Mouse (Mus musculus) midbrain, postnatal 0 days (tissue): Measurements from ENCODE around the gene Edc4. TPM values are rescaled to one million over a fixed set of nuclear protein-coding genes. Genes with fewer than 3 reads are reported as not detected.

Experiments
- ATAC-seq: fragments of 200-750 bp; cut with Nextera tagmentation; 2 replicates; pipeline ENCODE4 v1.8.0; 2017; ENCODE audit warnings: moderate number of reproducible peaks, mild to moderate bottlenecking, moderate TSS enrichment, moderate library complexity; ENCODE audit not compliant: low FRiP score
- DNase-seq: peaks from one replicate; pipeline ENCODE4 v3.0.0-alpha.2; 2015; ENCODE audit warnings: low spot score
- H3K27ac ChIP-seq: fragments of 300-500 bp; sonication (generic); 2 replicates; pipeline ENCODE4 v1.5.1; 2014; ENCODE audit warnings: low read depth, mild to moderate bottlenecking, low read length, mixed read lengths
- H3K27me3 ChIP-seq: fragments of 300-500 bp; sonication (generic); 2 replicates; pipeline ENCODE4 v1.6.1; 2014; ENCODE audit warnings: low read length, control low read depth, mixed read lengths; ENCODE audit not compliant: insufficient read depth
- H3K36me3 ChIP-seq: fragments of 300-500 bp; sonication (generic); 2 replicates; pipeline ENCODE4 v1.6.1; 2014; ENCODE audit warnings: low read length, control low read depth, mixed read lengths; ENCODE audit not compliant: insufficient read depth
- H3K4me1 ChIP-seq: fragments of 300-500 bp; sonication (generic); 2 replicates; pipeline ENCODE4 v1.6.1; 2014; ENCODE audit warnings: mild to moderate bottlenecking, control low read depth, antibody characterized with exemption, low read length, mixed read lengths; ENCODE audit not compliant: insufficient read depth
- H3K4me2 ChIP-seq: fragments of 300-500 bp; sonication (generic); 2 replicates; pipeline ENCODE4 v1.6.1; 2014; ENCODE audit warnings: low read depth, mild to moderate bottlenecking, low read length, mixed read lengths; ENCODE audit not compliant: poor library complexity, severe bottlenecking
- H3K4me3 ChIP-seq: fragments of 300-500 bp; sonication (generic); 2 replicates; pipeline ENCODE4 v1.5.1; 2014; ENCODE audit warnings: low read depth, mild to moderate bottlenecking, low read length, moderate library complexity
- H3K9ac ChIP-seq: fragments of 300-500 bp; sonication (generic); replicated peaks from 2 replicates; pipeline ENCODE4 v1.6.1; 2014; ENCODE audit warnings: mild to moderate bottlenecking, low read length, moderate library complexity, mixed read lengths; ENCODE audit not compliant: poor library complexity, severe bottlenecking
- H3K9me3 ChIP-seq: fragments of 300-500 bp; sonication (generic); 2 replicates; pipeline ENCODE4 v1.6.1; 2016; ENCODE audit warnings: low read length, control low read depth
- CTCF ChIP-seq: IDR thresholded peaks from 2 replicates; pipeline ENCODE4 v1.5.1; 2016; ENCODE audit warnings: antibody characterized with exemption, mild to moderate bottlenecking
- WGBS: fragments of 180-500 bp; shearing (Covaris S2); extraction: QIAGEN DNeasy Blood & Tissue Kit; methylation state at CpG from one replicate; pipeline ENCODE4 v1.1.7; 2014; 5-methylcytosine and 5-hydroxymethylcytosine counted together
- polyA plus RNA-seq: library from polyadenylated mRNA; unstranded; fragments of >200 nt; fragmentation: Nextera tagmentation; extraction: Ambion mirVana; gene quantifications from 2 replicates; pipeline ENCODE4 v1.2.1, GENCODE M21; 2015
- total RNA-seq: library from RNA; depleted of rRNA; stranded (reverse); fragments of >200 nt; gene quantifications from 2 replicates; pipeline ENCODE4 v1.2.3, GENCODE M21; 2014; rRNA removed

Gene Edc4
- total and polyA plus RNA-seq, 2 experiments from 2014 or later: 45.4 to 125 TPM

- Histone ChIP-seq H3K36me3 (no peaks in the 10 kb centered on the region), H3K27ac (peak within 1 kb of the TSS; percentile 95), H3K27me3 (no peaks in the 10 kb centered on the region), H3K4me1 (peaks cover 7% of the 10 kb centered on the region), H3K4me2 (peak within 1 kb of the TSS; percentile 71), H3K9me3 (no peaks in the 10 kb centered on the region), H3K9ac (peak within 1 kb of the TSS; percentile 93), H3K4me3 (peak within 1 kb of the TSS; percentile 60)
- DNase-seq: no peak
- TF ChIP-seq CTCF: peak; percentile 35
- no peak for ATAC-seq
- WGBS: 43% methylated on average over 4 of the region's 4 CpGs
Observed at GRCm38 (mm10) chr8:105938306-105938669, 57.6 kb downstream of the Edc4 start, which contains the start of gene Psmb10. Psmb10 (minus strand) TSS chr8:105938444.

DNA sequence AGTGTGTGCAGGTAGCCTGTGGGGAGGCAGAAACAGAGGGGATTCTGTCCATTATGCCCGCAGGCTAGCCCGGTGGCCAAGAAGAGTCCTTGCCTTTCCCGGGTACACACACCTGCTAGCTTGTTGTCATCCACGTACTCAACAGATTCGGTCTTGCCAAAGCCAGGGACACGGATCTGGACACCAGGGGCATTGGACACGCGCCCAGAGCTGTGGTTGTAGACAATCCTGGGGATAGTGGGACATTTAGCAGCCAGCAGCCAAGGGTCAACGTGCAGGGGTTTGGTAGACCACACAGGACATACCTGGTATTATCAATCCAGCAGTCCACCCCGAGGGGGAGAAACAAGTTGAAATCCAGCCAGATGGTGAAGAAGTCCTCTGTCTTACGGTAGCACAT, 61.3 kb downstream of the Edc4 start:
- DNase-seq: no peak
- no peak for ATAC-seq
- no peak overlapping the region for H3K27ac ChIP-seq
- H3K9me3 ChIP-seq: no peaks in the 10 kb centered on the region
- no peak for TF ChIP-seq CTCF
- 90% methylated on average over 11 of the region's 11 CpGs for WGBS
- H3K27me3 ChIP-seq: no peaks in the 10 kb centered on the region
- H3K9ac ChIP-seq: no peak overlapping the region
- H3K4me1 ChIP-seq: peaks cover 3% of the 10 kb centered on the region; the same call in 1 of the 2 replicates
- no peak overlapping the region for H3K4me2 ChIP-seq
- H3K36me3 ChIP-seq: no peaks in the 10 kb centered on the region
- H3K4me3 ChIP-seq: no peak overlapping the region

GRCm38 (mm10) chr8:105942542-105942941, 61.9 kb downstream of the Edc4 start:
- no peak for DNase-seq
- H3K27ac ChIP-seq: peak overlapping the region; percentile 12; the same call in 1 of the 2 replicates
- TF ChIP-seq CTCF: no peak

GRCm38 (mm10) chr8:105943321-105943739, 62.6 kb downstream of the Edc4 start, which contains the start of gene Lcat:
Lcat (minus strand) TSS chr8:105943382.
- Histone ChIP-seq H3K9me3 (no peaks in the 10 kb centered on the region), H3K4me2 (no peak within 1 kb of the TSS), H3K9ac (no peak within 1 kb of the TSS), H3K27ac (peak within 1 kb of the TSS; percentile 12; the same call in 1 of the 2 replicates), H3K4me1 (peaks cover 2% of the 10 kb centered on the region; the same call in 1 of the 2 replicates), H3K27me3 (no peaks in the 10 kb centered on the region), H3K36me3 (no peaks in the 10 kb centered on the region), H3K4me3 (no peak within 1 kb of the TSS)
- no peak for TF ChIP-seq CTCF
- DNase-seq (peak; percentile 71), ATAC-seq (peak; percentile 76)
- WGBS: 65% methylated on average over 8 of the region's 8 CpGs

More at GRCm38 (mm10) chr8:105942542-105942941, 61.9 kb downstream of the Edc4 start:
- Histone ChIP-seq H3K36me3 (no peaks in the 10 kb centered on the region), H3K4me1 (peaks cover 3% of the 10 kb centered on the region; the same call in 1 of the 2 replicates), H3K4me2 (no peak overlapping the region), H3K4me3 (no peak overlapping the region), H3K9ac (no peak overlapping the region), H3K27me3 (no peaks in the 10 kb centered on the region), H3K9me3 (no peaks in the 10 kb centered on the region)
- ATAC-seq: no peak
- 95% methylated on average over 5 of the region's 5 CpGs for whole genome bisulfite sequencing

Other genes starting within 250 kb of the Edc4 start
- gene Ctcf, start 244.3 kb upstream of the Edc4 start, total RNA-seq: 40.2 and 44.2 TPM in 2 replicates
- 73.0 and 81.9 TPM in 2 replicates for gene Ctcf, start 244.3 kb upstream of the Edc4 start, polyA plus RNA-seq
- gene Agrp, start 243.5 kb upstream of the Edc4 start, total RNA-seq: not detected in 2 replicates
- gene Agrp, start 243.5 kb upstream of the Edc4 start, polyA plus RNA-seq: 3.2 and 7.6 TPM in 2 replicates
- gene Carmil2, start 194.6 kb upstream of the Edc4 start, total RNA-seq: 5.4 and 5.6 TPM in 2 replicates
- 35.1 and 36.0 TPM in 2 replicates for gene Carmil2, start 194.6 kb upstream of the Edc4 start, polyA plus RNA-seq
- 20.6 and 32.0 TPM in 2 replicates for gene Acd, start 179.8 kb upstream of the Edc4 start, total RNA-seq
- 84.7 and 93.0 TPM in 2 replicates for gene Acd, start 179.8 kb upstream of the Edc4 start, polyA plus RNA-seq
- gene Pard6a, start 179.7 kb upstream of the Edc4 start, total RNA-seq: 99.3 and 110 TPM in 2 replicates
- gene Pard6a, start 179.7 kb upstream of the Edc4 start, polyA plus RNA-seq: 71.4 and 73.4 TPM in 2 replicates
- not detected in 2 replicates for gene 4933405L10Rik, start 173.2 kb upstream of the Edc4 start, total RNA-seq
- gene 4933405L10Rik, start 173.2 kb upstream of the Edc4 start, polyA plus RNA-seq: 0.44 and 0.50 TPM in 2 replicates
- 9.8 and 11.2 TPM in 2 replicates for gene Enkd1, start 172.7 kb upstream of the Edc4 start, total RNA-seq
- gene Enkd1, start 172.7 kb upstream of the Edc4 start, polyA plus RNA-seq: 15.4 and 15.6 TPM in 2 replicates
- 47.6 and 64.7 TPM in 2 replicates for gene Gfod2, start 122.2 kb upstream of the Edc4 start, total RNA-seq
- 60.9 and 67.9 TPM in 2 replicates for gene Gfod2, start 122.2 kb upstream of the Edc4 start, polyA plus RNA-seq
- gene Ranbp10, start 53.5 kb upstream of the Edc4 start, total RNA-seq: 13.4 and 13.5 TPM in 2 replicates
- 4.8 and 6.4 TPM in 2 replicates for gene Ranbp10, start 53.5 kb upstream of the Edc4 start, polyA plus RNA-seq
- gene Tsnaxip1, start 53.1 kb upstream of the Edc4 start, total RNA-seq: 0.14 and 0.16 TPM in 2 replicates
- gene Tsnaxip1, start 53.1 kb upstream of the Edc4 start, polyA plus RNA-seq: 0.62 and 0.88 TPM in 2 replicates
- 44.8 and 48.6 TPM in 2 replicates for gene Cenpt, start 27.6 kb upstream of the Edc4 start, total RNA-seq
- 45.2 and 48.7 TPM in 2 replicates for gene Cenpt, start 27.6 kb upstream of the Edc4 start, polyA plus RNA-seq
- 52.0 and 80.1 TPM in 2 replicates for gene Thap11, start 25.7 kb upstream of the Edc4 start, total RNA-seq
- 40.1 and 42.9 TPM in 2 replicates for gene Thap11, start 25.7 kb upstream of the Edc4 start, polyA plus RNA-seq
- 60.7 and 65.2 TPM in 2 replicates for gene Nutf2, start 20.3 kb upstream of the Edc4 start, total RNA-seq
- 109 and 137 TPM in 2 replicates for gene Nutf2, start 20.3 kb upstream of the Edc4 start, polyA plus RNA-seq
- 1.3 and 1.9 TPM in 2 replicates for gene Nrn1l, start 12.7 kb downstream of the Edc4 start, total RNA-seq
- gene Nrn1l, start 12.7 kb downstream of the Edc4 start, polyA plus RNA-seq: 1.3 TPM in 2 replicates
- gene Pskh1, start 19.6 kb downstream of the Edc4 start, total RNA-seq: 23.2 and 23.9 TPM in 2 replicates
- 8.7 and 11.9 TPM in 2 replicates for gene Pskh1, start 19.6 kb downstream of the Edc4 start, polyA plus RNA-seq
- gene Ctrl, start 53.0 kb downstream of the Edc4 start, total RNA-seq: 3.6 and 4.0 TPM in 2 replicates
- gene Ctrl, start 53.0 kb downstream of the Edc4 start, polyA plus RNA-seq: 3.2 and 3.9 TPM in 2 replicates
- gene Psmb10, start 57.6 kb downstream of the Edc4 start, total RNA-seq: 44.9 and 85.1 TPM in 2 replicates
- gene Psmb10, start 57.6 kb downstream of the Edc4 start, polyA plus RNA-seq: 110 and 122 TPM in 2 replicates
- gene Lcat, start 62.5 kb downstream of the Edc4 start, total RNA-seq: 7.5 and 19.3 TPM in 2 replicates
- 5.6 and 6.8 TPM in 2 replicates for gene Lcat, start 62.5 kb downstream of the Edc4 start, polyA plus RNA-seq
- gene Slc12a4, start 85.2 kb downstream of the Edc4 start, total RNA-seq: 11.8 and 12.1 TPM in 2 replicates
- 9.6 and 12.0 TPM in 2 replicates for gene Slc12a4, start 85.2 kb downstream of the Edc4 start, polyA plus RNA-seq
- gene Dpep3, start 98.5 kb downstream of the Edc4 start, total RNA-seq: not detected in 2 replicates
- gene Dpep3, start 98.5 kb downstream of the Edc4 start, polyA plus RNA-seq: not detected in 2 replicates
- 16.3 and 18.8 TPM in 2 replicates for gene Dus2, start 110.5 kb downstream of the Edc4 start, total RNA-seq
- 21.3 and 22.2 TPM in 2 replicates for gene Dus2, start 110.5 kb downstream of the Edc4 start, polyA plus RNA-seq
- gene Dpep2nb, start 125.1 kb downstream of the Edc4 start, total RNA-seq: not detected in 2 replicates
- gene Dpep2nb, start 125.1 kb downstream of the Edc4 start, polyA plus RNA-seq: not detected in 2 replicates
- 29.7 and 36.3 TPM in 2 replicates for gene Ddx28, start 131.0 kb downstream of the Edc4 start, total RNA-seq
- gene Ddx28, start 131.0 kb downstream of the Edc4 start, polyA plus RNA-seq: 22.8 and 22.9 TPM in 2 replicates
- gene Nfatc3, start 178.0 kb downstream of the Edc4 start, total RNA-seq: 16.5 and 18.0 TPM in 2 replicates
- gene Nfatc3, start 178.0 kb downstream of the Edc4 start, polyA plus RNA-seq: 1.8 and 2.7 TPM in 2 replicates